Mouse (Mus musculus): ENCODE measurements around the gene Slf1. TPM values are rescaled to one million over a fixed set of nuclear protein-coding genes. Genes with fewer than 3 reads are reported as not detected.

Gene Slf1
- polyA plus RNA-seq (2015; fragmentation: Nextera tagmentation; extraction: Ambion mirVana): 29.6 and 35.2 TPM in 2 replicates

GRCm38 (mm10) chr13:77134931-77135620, at the start of gene Slf1, which contains the start of gene 2210408I21Rik:
TSS of gene Slf1 (minus strand) at chr13:77135473.
TSS of gene 2210408I21Rik (plus strand) at chr13:77135540.

Other genes starting within 250 kb of the Slf1 start
- 10.8 and 11.9 TPM in 2 replicates for gene 2210408I21Rik, start 67 bp upstream of the Slf1 start, polyA plus RNA-seq (2015; fragmentation: Nextera tagmentation; extraction: Ambion mirVana)

Data from neural tube, postnatal 0 days (tissue).